Mouse (Mus musculus) kidney, adult 9 months (tissue): ENCODE data around the gene Ostf1.
"Not testable (repeated sequence)": the region's sequence is repeated elsewhere in the genome, so short reads cannot be mapped to it uniquely, and the experiment has no call there.

Experiments
- DNase-seq: peaks from one replicate; pipeline ENCODE4 v3.0.0; 2022

Gene Ostf1

DNA sequence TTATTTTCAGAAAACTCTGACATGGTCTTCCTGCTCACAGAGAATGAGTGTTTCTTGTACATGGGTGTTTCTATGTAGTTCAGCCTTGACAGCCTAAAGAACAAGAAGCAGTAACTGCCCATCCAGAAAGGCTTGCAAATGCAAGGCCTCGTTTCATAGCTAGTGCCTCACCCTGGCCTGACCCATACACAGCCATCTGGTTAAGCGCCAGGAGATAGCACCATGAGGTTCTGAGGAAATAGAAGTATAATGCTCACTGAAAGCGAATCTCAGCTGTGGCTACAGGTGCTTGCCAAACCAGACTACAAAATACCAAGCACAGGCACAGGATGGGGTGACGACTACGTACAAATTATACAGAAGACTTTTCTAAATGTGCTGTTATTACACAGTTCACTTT lies 34.7 kb downstream of the Ostf1 start:
- DNase-seq: no peak

- no peak for DNase-seq
Measured at GRCm38 (mm10) chr19:18593722-18594121, 37.9 kb downstream of the Ostf1 start.

DNA sequence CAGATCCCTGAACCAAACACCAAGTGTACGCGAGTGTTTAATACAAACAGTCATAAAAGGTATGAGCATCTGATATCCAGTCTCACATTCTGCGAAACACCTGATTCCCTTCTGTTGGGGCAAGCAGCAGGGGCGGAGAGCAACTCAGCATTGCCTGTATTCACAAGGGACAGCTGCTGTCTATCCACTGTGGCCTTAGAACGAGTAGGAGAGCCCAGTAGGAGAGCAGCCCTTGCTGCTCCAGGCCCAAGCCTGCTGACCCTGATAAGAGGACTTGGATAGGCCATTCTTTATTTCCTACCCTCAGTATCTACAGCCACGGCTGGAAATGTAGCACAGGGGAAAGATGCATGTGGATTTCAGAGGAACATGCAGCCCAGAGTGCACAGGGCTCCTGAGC lies 38.7 kb downstream of the Ostf1 start:
- no peak for DNase-seq

DNA sequence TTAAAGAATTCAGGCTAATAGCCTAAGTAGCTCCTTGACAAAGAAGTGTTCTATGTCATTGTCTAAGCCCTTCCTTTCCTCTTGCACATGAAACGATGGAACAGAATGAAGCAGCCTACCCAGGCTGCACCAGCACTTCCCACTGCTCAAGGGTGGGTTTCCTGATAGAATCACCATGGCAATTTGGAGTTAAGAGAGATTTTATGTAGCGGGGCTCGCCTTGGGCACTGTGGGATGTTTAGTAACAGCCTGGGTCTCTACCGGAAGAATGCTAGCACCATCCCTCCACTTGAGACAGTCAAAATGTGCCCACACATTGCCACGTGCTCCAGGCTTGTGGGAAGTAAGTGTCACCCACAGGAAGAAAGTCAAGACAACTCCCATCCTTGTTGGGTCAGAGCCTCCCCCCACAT lies 40.7 kb downstream of the Ostf1 start:
- peak; percentile 33 for DNase-seq

DNA sequence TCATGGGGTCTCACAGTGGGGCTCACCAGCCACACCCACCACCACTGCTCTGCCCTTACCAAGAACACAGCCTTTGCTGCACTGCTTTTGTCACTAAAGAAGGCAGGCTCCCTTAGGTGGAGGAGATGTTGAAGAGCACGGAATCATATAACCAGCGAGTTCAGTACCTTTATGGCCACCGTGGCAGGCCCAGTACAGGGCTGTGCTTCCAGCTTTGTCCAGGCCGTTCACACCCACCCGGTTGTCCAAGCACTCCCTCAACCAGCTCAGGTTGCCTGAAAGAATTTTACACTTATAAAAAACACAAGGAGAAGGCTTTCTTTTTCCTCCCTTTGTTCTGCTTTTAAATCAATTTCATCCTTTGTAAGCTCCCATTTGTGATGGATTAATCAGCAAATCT lies 41.4 kb downstream of the Ostf1 start:
- no peak for DNase-seq

DNA sequence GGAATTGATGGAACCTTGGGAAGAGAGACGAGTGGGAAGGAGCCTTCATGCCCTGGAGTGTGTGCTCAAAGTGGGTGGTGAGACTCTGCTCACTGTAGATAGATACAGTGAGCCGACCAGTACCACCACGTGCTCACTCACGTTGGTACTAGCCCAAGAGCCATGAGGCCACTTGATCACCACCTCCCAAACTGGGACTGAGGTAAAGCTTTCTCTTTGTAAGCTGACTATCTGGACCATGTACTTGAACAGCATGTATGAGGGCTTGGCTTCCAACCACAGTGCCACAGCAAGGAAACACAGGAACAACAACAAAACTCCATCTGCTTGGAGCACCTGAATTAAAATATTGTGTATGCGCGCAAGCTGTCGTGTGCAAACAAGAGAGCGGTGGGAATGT lies 42.3 kb downstream of the Ostf1 start:
- DNase-seq: no peak

DNA sequence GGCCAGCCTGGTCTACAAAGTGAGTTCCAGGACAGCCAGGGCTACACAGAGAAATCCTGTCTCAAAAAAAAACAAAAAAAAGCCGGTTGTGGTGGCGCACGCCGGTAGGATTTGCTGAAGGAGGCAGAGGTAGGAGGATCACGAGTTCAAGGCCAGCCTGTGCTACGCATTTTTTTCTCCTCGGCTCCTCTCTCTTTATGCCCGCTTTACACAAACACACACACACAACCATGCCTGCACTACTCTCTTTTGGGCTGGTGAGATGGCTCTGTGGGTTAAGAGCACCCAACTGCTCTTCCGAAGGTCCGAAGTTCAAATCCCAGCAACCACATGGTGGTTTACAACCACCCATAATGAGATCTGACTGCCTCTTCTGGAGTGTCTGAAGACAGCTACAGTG lies 42.8 kb downstream of the Ostf1 start:
- DNase-seq: not testable (repeated sequence)

- DNase-seq: no peak
Measured at GRCm38 (mm10) chr19:18588243-18588642, 43.4 kb downstream of the Ostf1 start.

DNA sequence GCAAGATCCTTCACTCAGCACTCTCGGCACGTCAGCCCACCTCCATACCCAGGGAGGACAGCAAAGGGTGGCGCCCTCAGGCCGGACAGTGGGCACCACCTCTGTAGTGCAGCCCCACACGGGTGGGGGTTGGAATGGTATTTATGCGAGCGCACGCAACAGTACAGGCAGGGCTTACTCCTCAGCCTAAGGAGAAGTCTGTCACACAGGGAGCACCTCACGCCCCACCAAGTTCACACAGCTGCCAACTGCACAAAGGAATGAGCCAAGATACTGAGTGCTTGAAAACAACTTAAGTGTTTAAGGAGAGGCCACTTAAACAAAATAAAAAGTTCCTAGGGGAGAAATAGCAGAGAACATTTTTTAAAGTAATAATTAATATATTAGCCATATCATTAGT lies 44.5 kb downstream of the Ostf1 start:
- no peak for DNase-seq

DNA sequence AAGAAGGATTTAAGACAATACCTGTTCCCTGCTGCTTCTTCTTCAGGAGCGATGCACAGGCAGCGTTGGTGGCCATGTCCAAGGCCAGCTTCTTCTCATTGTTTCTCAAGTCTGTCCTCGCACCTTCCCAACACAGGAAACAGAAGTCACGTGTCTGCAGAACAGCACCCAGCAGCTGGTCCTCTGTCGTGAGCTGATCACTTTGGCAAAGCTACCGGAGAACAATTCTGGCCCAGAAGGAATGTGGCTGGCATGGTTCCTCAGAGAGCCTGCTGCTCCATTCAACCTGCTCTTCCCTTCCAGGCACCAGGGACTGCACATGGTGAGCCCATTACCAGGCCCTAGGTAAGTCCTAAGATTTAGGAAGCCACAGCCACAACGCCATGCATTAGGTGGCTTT lies 47.0 kb downstream of the Ostf1 start:
- DNase-seq: no peak

DNA sequence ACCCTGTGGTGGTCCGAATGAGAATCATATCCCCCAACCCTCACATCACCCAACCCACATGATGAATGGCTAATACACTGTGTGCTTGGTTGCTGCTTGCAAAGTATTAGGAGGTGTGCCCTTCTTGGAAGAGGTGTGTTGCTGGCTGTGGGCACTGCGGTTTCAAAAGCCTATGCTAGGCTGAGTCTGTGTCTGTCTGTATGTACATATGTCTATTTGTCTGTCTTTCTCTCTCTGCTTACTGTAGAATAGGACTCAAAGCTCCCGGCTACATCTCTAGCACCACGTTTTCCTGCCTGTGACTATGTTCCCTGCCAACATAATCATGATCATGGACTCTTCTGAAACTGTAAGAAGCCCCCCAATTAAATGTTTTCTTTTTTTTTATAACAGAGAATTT lies 47.9 kb downstream of the Ostf1 start:
- no peak for DNase-seq

DNA sequence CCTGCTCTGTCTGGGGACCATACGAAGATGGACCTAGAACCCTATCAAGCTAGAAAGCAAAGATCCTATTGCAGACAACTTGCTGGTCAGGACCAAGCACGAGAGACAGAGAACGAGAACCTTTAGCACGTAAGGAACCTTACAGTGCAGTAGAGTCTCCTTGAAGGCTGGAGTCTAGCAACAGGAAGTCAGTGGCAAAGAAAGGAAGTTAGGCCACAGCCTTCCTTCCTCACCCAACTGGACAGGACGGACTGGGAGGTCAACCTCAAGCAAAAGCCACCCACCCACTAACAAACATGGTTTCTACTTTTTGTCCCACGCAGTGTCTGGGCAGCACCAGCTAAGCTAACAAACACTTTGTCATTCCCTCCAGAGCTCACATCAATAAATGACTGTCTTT lies 48.7 kb downstream of the Ostf1 start:
- DNase-seq: no peak

GRCm38 (mm10) chr19:18582226-18582625 lies 49.4 kb downstream of the Ostf1 start:
- DNase-seq: no peak

DNA sequence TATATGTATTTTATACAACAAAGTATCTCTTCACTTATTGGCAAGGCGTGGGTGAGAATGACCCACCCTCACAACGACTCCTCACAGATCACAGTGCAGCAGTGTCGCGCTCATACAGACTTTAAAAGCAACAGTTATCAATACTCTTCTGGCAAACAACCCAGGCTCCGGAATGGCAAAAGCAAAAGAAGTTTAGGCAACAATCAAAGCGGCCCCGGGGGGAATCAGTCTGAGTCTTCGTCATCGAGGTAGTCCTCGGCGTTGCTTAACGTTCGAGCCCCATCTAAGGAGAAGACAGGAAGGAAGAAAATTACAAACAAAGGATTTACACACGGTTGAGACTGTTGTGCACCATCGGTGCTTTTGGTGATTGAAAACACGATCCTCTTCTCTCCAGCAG lies 50.6 kb downstream of the Ostf1 start:
- no peak for DNase-seq

DNA sequence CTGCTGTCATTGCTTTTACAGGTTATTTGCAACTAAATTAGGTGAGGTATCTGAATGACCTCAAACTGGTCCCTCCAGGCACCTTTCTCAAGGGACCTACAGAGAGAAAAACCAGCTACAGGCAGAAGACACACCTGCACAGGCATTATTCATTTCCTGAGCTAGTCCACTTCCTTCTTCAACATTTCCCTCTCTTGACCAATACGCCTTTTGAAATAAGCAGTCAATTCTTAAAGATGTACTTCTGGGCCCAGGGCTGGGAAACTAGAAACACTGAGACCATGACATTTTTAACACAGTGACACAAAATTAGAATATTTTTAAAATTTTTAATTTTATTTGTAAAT lies 52.6 kb downstream of the Ostf1 start:
- DNase-seq: no peak

DNA sequence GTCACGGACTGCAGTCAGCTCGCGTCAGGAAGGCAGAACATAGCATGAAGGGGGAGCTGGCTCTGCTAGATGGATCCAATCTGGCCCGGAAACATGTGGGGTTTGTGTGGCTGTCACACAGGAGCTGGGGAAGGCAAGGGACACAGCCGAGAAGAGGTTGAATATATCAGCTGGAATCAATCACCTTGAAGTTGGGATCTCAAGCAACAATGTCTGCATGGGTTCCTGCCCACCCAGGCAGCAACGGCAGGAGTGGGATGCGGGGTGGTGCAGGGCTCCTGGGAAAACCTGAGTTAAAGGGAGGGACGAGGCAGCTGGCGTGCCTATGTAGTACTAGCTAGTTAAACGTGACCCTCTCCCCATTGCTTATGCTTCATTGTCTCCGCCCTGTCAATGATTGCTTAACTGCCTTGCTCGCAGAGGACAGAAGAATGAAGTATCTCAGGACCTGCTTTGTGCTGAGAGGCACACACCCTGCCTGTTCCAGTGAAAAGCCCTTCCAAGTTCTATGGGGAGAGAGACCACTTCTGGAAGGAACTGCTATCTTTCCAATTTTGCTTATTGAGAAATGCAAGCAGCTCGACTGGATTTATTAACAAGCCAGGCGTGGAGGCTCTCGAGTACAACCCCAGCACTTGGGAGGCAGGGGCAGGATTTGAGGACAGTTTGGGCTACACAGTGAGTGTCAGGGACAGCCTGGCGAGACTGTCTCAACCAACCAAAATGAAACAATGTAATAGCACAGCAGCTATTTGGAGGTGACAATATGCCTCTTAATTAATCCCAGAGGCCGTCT lies 53.2 kb downstream of the Ostf1 start:
- peak; percentile 55 for DNase-seq

GRCm38 (mm10) chr19:18577348-18577747 lies 54.3 kb downstream of the Ostf1 start:
- no peak for DNase-seq

DNA sequence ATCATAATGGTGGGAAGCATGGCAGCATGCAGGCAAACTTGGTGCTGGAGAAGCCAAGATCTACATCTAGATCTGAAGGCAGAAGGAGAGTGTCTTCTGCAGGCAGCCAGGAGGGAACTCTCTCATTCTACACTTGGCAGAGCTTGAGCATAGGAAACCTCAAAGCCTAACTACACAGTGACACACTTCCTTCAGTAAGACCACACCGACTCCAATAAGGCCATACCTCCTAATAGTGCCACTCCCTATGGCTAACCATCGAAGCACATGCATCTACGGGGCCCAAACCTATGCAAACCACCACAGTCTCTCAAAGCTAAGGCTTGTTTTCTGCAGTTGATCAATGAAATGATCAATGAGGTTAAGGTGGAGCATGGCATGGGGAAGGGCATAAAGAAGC lies 55.7 kb downstream of the Ostf1 start:
- no peak for DNase-seq

- no peak for DNase-seq
Measured at GRCm38 (mm10) chr19:18573907-18574306, 57.7 kb downstream of the Ostf1 start.

GRCm38 (mm10) chr19:18573443-18573842 lies 58.2 kb downstream of the Ostf1 start:
- DNase-seq: no peak

DNA sequence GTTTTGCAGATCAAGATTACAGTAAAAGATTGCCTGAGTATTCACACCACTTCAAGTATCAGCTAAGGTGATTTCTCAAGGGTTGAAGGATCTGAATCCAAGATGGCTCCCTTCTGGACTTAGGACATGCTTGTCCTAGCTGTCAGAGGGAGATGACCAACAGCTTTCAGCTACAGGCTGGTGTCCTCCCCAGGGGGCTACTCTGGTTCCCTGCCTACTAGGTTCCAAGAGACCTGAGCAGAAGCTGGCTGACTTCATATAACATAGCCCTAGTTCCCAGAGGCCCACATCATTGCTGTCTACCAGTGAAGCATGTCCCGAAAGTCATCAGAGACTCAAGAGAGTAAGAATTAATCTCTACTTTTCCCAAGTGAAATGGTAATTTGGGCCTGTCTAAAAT lies 62.1 kb downstream of the Ostf1 start:
- DNase-seq: no peak

DNA sequence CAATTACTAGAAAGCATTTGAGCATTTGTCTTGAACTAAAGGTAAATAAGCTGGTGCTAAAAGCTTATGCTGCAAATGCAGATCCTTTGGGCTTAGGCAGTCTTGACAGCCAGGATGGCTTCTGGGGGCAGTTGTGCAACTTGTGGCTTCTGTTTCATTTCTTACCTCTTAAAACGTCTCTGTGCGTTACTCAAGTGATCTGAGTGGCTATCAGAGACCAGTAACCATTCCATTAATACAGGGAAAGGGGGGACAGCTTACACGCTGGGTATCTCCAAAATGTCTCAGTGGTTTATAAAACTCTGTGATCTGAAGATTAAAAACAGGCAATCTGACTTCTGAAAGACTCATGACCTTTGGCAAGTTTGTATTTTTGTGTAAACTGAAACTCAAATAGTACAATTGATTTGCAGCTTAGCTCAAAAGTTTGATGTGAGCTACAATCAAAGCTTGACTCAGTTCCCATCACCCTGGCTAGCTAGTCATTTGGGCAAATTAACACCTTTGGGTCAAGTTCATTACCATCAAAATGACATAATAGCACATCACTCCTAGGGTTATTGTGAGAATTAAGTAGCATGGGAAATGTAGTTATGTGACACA lies 62.7 kb downstream of the Ostf1 start:
- DNase-seq: no peak

DNA sequence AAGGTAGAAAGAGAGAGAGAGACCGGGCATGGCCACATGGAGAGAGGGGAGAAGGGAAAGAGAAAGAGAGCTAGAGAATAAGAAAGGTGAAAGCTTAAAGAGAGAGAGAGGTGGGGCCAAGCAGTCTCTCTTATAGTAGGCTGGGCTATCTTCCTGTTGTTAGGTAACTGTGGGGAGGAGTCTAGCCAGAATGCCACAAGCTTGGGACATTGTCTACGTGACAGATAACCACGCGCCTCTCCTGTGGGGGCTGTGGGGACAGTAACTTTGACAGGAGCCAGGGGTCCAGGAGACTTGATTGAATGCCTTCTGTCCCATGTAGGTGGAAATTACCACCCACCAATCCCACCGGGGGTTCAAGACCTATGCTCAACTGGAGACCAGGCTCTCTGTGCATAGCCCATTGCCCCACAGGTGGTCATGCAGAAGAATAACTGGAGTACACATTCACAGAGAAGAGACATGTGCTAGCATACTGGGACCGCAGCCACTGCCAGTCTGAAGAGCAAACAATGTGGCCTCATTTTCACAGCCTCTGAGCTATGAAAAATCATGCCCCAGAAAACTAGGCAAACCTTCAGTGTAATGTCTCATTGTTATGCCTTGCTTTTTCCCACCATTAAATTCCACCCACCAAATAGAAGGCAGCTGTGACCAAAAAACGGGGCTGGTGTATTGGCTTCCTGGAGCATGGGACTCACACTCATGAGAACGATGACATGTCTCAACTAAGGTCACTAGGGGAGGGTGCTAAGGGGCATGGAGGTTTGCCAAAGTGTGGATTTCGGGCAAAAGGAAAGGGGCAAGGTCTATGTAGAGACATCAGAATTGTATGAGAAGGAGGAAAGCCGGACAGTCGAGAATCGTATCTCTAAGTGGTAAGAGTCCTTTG lies 63.4 kb downstream of the Ostf1 start:
- no peak for DNase-seq

DNA sequence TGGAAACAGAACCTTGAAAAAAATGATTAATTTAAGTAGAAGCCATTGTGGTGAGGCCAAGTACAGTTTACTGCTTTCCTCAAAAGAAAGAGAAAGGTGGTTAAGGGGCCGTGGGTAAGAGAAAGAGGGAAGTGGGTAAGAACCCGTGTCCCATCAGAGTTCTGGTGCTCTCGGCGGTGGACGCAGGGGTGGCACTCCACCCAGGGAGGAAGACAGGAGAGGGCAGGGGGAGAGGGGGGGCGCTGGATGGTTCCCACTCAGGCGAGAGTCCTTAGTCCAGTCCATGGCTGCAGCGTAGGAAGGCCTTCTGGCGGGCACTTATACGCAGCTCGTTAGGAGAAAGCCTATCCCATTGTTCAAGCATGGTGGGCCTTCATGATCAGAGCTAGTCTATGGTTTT lies 64.1 kb downstream of the Ostf1 start:
- no peak for DNase-seq
